Mouse (Mus musculus) mouse trophoblast stem cell (cell line): ENCODE results near the gene Cdkl3.

Experiments
- in situ Hi-C, 2 experiments: fragments of 300-500 bp; cut with MseI, MboI; formaldehyde crosslinking; loops; 2 replicates in 1 of 2; 3 replicates in 1 of 2; pipeline ENCODE4 v1.15.1; 2025

Gene Cdkl3

GRCm38 (mm10) chr11:52011541-52011940, 7.5 kb downstream of the Cdkl3 start:
- in situ Hi-C loops = no loop called here

GRCm38 (mm10) chr11:52018217-52018616, 14.2 kb downstream of the Cdkl3 start:
- in situ Hi-C loops = no loop called here

DNA sequence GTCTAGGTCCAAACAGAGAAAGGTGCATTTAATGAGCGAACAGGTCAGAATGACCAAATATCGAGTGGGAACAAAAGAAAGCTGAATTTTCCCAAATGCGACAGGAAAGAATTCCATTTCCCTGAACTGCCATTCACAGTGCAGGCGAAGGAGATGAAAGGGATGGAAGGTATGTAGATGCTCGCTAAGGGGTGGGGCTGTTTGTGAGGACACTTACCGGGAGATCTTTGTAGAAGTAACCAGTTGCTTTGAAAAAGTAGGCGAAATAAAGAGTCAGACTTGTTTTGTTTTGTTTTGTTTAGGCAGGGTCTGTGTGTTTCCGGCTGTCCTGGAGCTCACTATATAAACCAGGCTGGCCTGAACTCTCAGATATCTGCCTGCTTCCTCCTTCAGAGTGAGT, 28.3 kb downstream of the Cdkl3 start:
- in situ Hi-C loops = no loop called here

- in situ Hi-C loops = no loop called here
Measured at GRCm38 (mm10) chr11:52033953-52034352, 29.9 kb downstream of the Cdkl3 start.

DNA sequence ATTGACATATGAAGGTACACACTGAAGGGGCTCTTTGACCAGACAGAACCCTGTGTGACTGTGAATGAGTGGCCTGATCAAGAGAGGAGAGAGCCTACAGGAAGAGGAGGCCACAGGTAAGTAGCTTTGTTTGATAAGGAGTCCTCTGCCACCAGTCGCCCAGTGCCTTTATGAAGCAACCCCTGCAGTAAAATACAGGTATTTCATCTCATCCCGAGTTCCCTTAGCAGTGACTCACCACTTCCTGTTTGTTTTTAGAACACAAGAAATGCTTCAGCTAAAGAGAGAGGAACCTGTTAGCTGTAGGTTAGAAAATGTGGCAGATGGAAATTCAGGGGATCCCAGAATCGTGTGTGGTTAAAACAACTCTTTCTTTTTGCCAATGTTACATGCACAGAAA, 31.9 kb downstream of the Cdkl3 start:
- in situ Hi-C loops = no loop called here

DNA sequence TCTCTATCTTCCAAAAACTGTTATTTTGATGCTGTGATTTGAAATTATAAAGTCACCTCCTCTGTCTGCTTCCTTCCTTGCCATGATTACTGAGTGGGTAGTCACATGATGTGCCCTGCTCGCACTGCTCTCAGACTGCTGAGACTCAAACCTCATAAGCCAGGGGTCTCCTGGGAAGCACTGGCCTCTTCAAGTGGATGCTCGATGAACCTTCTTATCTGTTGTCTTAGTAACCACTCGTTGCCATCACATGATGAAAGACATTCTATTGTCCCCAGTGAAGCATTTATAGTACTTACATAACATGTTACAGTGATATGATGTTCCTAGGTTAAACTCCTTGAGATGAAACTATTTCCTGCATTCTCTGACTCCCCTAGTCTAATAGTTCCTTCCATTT, 33.6 kb downstream of the Cdkl3 start:
- in situ Hi-C loops = no loop called here

DNA sequence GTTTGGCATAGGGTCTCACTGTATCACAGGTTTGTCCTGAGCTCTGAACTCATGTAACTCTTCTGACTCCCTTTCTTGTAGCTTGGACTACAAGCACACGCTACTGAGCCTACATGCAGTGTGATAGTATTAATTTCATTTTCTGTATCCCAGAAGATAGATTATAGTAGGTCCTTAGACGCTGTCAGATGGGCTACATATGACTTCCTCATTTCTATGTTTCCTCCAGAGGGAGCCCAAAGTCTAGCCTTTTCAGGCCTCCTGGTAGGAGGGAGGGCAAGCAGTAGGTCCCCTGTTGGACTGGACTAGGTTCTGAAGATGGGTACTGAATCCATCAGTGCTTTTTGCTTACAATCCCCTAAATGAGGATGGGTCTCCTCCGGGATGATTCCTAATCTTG, 39.2 kb downstream of the Cdkl3 start:
- in situ Hi-C loops = no loop called here

- in situ Hi-C loops = no loop called here
Measured at GRCm38 (mm10) chr11:52044156-52044555, 40.1 kb downstream of the Cdkl3 start.

- in situ Hi-C loops = no loop called here
Measured at GRCm38 (mm10) chr11:52046446-52047165, 42.6 kb downstream of the Cdkl3 start.

- in situ Hi-C loops = no loop called here
Measured at GRCm38 (mm10) chr11:52053371-52053770, 49.4 kb downstream of the Cdkl3 start.

DNA sequence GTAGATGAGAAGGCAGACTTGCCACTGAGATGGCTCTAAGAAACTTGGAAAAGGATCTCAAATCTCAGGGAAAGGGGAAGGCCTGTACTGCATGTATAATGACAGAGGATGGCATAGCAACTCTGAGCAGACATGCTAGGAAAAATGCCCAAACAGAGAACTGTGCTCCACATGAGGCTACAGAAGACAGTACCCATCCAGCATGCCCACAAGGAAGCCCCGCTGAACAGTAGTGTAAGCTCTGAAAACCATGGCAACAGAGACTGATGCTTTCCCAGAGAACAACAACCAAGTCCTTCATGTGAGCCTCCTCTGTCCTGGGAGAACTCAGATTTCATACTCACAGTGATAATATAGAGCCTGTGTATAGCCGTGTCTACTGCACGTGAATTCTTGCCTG, 50.7 kb downstream of the Cdkl3 start:
- in situ Hi-C loops = no loop called here

- in situ Hi-C loops = no loop called here
Measured at GRCm38 (mm10) chr11:52056198-52056597, 52.2 kb downstream of the Cdkl3 start.

DNA sequence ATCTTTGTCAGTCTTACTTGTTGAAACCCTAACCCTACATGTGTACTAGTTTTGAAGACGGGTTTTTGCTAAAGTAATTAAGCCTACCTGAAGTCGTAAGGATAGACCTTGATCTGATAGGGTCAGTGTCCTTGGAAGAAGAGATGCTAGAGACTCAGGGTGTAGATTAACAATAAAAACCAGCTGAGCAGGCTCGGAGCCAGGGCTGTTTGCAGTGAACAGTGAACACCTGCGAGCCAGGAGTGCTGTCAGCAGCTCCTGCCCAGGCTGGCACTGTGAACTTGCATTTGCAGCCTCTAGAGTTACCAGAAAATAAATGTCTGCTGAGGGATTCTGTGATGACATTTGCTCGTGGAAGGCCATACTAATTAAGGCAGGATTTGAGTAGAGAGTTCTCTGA, 55.0 kb downstream of the Cdkl3 start:
- in situ Hi-C loops = no loop called here

GRCm38 (mm10) chr11:52060315-52060714, 56.3 kb downstream of the Cdkl3 start:
- in situ Hi-C loops = no loop called here

- in situ Hi-C loops = no loop called here
Measured at GRCm38 (mm10) chr11:52062406-52062805, 58.4 kb downstream of the Cdkl3 start.

DNA sequence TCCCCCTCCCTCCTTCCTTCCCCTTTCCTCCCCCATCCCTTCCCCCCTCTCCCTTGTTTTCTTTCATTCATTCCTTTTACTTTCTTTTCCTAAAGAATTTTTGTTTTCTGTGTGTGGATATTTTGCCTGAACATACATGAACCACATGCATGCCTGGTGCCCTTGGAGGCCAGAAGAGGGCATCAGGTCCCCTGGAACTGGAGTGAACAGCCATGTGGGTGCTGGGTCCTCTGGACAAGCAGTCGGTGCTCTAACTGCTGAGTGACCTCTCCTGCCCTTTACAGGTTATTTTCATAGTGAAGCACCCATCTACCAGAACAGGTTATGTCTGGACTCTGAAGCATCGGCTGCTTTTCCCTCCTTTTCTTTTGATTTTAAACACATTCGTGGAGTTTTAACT, 60.4 kb downstream of the Cdkl3 start:
- in situ Hi-C loops = no loop called here

GRCm38 (mm10) chr11:52065841-52066240, 61.8 kb downstream of the Cdkl3 start:
- in situ Hi-C loops = no loop called here

GRCm38 (mm10) chr11:52071768-52072167, 67.7 kb downstream of the Cdkl3 start:
- in situ Hi-C loops = no loop called here

GRCm38 (mm10) chr11:52073528-52074170, 69.6 kb downstream of the Cdkl3 start:
- in situ Hi-C loops = no loop called here

- in situ Hi-C loops = no loop called here
Measured at GRCm38 (mm10) chr11:52074626-52075470, 70.8 kb downstream of the Cdkl3 start.

DNA sequence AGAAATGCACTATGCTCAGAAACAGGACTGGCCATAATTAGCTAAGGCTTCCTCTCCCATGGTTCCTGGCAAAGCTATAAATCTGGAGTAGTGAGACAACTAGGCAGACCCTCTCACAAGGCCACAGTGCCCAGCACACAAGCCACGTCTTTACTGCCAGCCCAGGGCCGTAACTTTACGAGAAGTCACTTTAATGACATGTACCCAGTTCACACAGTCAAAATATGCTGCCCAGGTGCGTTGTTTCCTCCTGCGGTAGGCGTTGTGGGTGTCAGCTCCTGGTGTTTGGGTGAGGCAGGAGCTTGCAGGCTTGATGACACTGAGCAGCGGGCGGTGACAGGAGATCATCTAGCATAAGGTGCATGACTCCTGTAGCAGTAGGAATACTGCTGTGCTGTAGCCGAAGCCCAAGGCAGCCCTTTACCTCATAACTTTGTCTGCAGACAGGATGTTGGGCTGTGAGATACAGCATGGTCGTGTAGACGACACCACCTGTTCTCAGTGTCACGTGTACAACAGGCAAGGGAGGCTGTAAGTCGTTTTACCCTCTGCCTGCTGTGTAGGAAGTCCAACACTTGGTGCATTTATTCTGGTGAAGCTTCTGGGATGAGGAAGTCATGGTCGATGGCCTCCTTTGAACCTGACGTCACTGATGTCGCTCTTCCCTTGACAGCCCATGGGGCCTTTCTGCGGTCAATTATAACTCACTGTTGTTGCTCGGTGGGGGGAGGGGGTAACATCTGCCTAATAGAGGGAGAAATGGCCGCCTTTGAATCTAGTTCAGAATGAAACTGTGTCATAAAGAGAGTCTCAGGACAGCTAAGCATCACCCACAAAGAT, 72.0 kb downstream of the Cdkl3 start:
- in situ Hi-C loops = no loop called here
